Mouse (Mus musculus): ENCODE data around the gene Os9. TPM values are rescaled to one million over a fixed set of nuclear protein-coding genes. Genes with fewer than 3 reads are reported as not detected.

Os9 gene
- polyA plus RNA-seq, 1 experiment from 2014 or later = 116 TPM

DNA sequence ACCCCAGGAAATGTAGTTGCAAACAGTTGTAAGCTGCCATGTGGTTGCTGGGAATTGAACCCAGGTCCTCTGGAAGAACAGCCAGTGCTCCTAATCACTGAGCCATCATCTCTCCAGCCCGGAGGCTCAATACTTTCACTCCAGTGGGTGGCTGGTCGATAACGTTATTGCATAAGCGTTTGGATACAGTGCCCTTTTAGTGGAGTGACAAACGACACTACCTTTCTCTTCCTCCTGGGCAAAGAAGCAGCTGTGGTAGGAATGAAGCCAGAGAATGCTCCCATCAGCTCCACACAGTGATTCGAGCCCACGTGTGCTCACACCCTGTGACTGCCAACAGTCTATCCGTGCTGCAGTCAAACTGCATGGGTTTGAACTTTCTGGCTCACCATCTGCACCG, 49.7 kb downstream of the Os9 start:
- WGBS = 45% methylated on average over 9 of the region's 9 CpGs
- Histone ChIP-seq H3K4me3 (ENCODE audit: low read depth, low read length) (peak overlapping the region; percentile 83), H3K9me3 (ENCODE audit: control insufficient read depth) (no peaks in the 10 kb centered on the region), H3K27ac (ENCODE audit: low read depth, low read length) (no peak overlapping the region), H3K4me1 (replicated peaks; ENCODE audit: control insufficient read depth, insufficient read depth, low read length) (0 out of 2 replicates have a peak, but pooled peaks cover 8% of the 10 kb centered on the region), H3K27me3 (replicated peaks; ENCODE audit: control insufficient read depth, insufficient read depth, low read length) (peaks cover 9% of the 10 kb centered on the region), H3K36me3 (ENCODE audit: control insufficient read depth, insufficient read depth) (peaks cover 25% of the 10 kb centered on the region), H3K9ac (ENCODE audit: low read depth, low read length) (no peak overlapping the region), H3K4me2 (replicated peaks; ENCODE audit: low read depth) (peak overlapping the region; percentile 89)
- TF ChIP-seq CTCF (IDR thresholded peaks at IDR 0.05; ENCODE audit: low read depth) = no peak
- no peak for ATAC-seq

DNA sequence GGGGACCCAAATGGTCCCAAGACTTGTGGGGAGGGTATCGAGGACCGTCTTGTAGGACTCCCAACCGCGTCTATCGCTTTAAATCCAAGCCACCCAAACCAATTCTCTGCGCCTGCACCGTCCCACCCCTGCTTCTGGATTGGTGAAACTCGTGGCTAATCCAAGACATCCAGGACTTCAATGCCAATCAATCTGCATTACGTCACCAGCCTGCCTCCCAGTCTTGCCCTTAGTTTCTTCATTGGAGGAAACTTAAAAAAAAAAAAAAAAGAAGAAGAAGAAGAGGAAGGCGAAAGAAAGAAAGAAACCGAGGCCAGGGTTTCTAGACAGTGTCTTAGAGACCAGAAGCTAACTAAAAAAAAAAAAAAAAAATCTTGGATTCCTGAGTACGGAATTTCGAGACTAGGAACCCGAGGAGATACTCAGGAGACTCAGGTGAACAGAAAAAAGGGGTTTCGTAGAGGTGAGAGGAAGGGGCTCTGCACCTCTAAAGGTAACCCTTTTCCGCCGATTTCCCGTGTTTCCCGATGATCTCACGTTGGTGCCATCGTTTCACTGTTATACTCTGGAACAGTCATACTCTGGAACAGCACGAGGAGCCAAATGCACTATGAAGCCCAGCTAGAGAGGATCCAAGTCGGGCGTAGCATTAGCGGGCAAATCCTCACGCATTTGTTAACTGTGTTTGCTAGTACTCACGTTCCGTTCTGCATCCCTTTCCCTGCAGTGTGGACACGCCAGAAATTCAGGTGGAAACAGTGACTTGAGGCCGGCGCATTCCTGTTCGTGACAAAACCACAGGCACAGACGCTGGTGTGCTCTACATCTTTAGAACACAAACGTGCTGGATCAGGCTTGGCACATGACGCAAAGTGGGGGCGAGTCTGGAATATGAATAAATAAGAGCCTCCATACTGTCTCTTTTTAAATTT, 50.5 kb downstream of the Os9 start, which contains the start of gene Tspan31:
Gene Tspan31, minus strand, starts transcription at position 75 of the 932 bp plus-strand sequence.
- H3K27me3 ChIP-seq (replicated peaks; ENCODE audit: control insufficient read depth, insufficient read depth, low read length) = peaks cover 2% of the 10 kb centered on the region; the same call in 1 of the 2 replicates
- peak within 1 kb of the TSS; percentile 83 for H3K4me3 ChIP-seq (ENCODE audit: low read depth, low read length)
- no peak for TF ChIP-seq CTCF (IDR thresholded peaks at IDR 0.05; ENCODE audit: low read depth)
- ATAC-seq = peak; percentile 82
- H3K9ac ChIP-seq (ENCODE audit: low read depth, low read length) = peak within 1 kb of the TSS; percentile 68
- H3K4me1 ChIP-seq (replicated peaks; ENCODE audit: control insufficient read depth, insufficient read depth, low read length) = 0 out of 2 replicates have a peak, but pooled peaks cover 8% of the 10 kb centered on the region
- no peaks in the 10 kb centered on the region for H3K9me3 ChIP-seq (ENCODE audit: control insufficient read depth)
- peak within 1 kb of the TSS; percentile 90 for H3K27ac ChIP-seq (ENCODE audit: low read depth, low read length)
- H3K4me2 ChIP-seq (replicated peaks; ENCODE audit: low read depth) = peak within 1 kb of the TSS; percentile 89
- 1% methylated on average over 36 of the region's 36 CpGs for WGBS
- peaks cover 31% of the 10 kb centered on the region for H3K36me3 ChIP-seq (ENCODE audit: control insufficient read depth, insufficient read depth)

DNA sequence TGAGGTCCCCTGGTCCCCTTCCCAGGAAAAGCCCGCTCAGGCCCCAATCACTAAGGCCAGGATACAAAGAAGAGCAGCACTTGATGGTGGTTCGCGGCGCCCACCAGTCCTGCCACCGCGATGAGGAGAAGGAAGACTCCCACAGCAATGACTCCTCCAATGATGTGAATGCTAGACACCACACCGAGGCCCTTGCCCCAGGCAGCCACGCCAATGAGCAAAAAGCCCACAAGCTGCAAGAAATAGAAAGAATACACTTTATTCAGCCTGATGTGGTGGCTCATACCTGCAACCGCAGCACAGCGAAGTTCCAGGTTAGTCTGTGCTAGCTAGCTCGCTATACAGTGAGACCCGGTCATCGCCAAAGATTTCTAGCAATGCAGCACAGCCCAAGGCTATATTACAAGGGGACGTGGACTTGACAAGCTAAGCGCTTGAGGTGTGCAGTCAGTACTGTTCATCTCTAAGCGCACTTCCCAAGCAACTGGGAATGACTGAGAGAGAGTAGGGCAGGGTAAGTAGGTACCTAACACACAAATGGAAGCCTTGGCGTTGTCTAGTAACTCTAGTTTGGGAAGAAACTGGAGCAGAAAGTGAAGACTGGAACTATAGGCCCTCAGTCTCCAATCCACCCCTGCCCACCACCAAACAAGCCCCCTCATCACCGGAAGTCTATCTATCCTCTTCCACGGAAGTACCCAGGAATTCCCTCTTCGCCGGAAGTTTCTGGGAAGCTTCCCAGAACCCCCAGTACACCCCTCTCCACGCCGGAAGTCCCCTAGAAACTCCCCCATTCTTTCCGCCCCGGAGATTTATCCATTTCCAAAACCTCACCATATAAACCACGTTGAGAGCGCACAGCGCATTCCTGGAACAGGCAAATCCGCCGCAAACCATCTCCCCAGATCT, 51.4 kb downstream of the Os9 start:
- H3K9ac ChIP-seq (ENCODE audit: low read depth, low read length) = peak overlapping the region; percentile 68
- peak overlapping the region; percentile 90 for H3K27ac ChIP-seq (ENCODE audit: low read depth, low read length)
- no peak for TF ChIP-seq CTCF (IDR thresholded peaks at IDR 0.05; ENCODE audit: low read depth)
- WGBS = 5% methylated on average over 30 of the region's 30 CpGs
- H3K4me2 ChIP-seq (replicated peaks; ENCODE audit: low read depth) = peak overlapping the region; percentile 89
- H3K9me3 ChIP-seq (ENCODE audit: control insufficient read depth) = no peaks in the 10 kb centered on the region
- H3K27me3 ChIP-seq (replicated peaks; ENCODE audit: control insufficient read depth, insufficient read depth, low read length) = no peaks in the 10 kb centered on the region
- H3K36me3 ChIP-seq (ENCODE audit: control insufficient read depth, insufficient read depth) = peaks cover 35% of the 10 kb centered on the region
- 0 out of 2 replicates have a peak, but pooled peaks cover 8% of the 10 kb centered on the region for H3K4me1 ChIP-seq (replicated peaks; ENCODE audit: control insufficient read depth, insufficient read depth, low read length)
- peak; percentile 3; the same call in 1 of the 2 replicates for ATAC-seq
- peak overlapping the region; percentile 83 for H3K4me3 ChIP-seq (ENCODE audit: low read depth, low read length)

DNA sequence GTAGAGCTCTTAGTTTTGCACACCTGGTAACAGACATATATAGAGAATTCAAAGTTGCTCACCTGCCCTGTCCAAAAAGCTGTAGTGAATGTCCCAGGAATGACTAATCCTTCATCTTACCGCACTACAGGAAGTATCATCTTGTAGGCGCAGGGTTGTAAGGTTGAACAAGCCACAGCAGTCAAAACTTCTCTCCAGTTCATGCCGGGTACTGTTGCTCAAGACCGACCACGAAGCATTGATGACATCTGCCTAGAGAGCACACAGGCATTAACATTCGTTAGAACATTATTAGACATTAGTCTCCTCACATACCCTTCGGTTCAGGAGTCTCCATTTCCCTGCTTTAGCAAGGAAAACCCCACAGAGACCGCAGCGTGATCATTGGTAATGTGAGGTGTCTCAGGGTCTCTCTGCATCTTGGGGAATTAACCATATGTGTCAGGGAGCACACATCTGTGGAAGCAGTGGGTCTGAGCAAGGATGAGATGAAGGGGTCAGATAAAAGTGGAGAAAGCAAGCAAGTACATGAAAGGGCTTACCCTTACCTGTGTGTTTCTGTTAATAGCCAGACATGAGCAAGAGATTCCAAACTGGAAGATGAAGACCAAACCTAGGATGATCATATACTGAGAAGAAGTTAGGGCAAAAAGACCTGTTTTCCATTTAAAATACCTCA, 52.4 kb downstream of the Os9 start:
- Histone ChIP-seq H3K9me3 (ENCODE audit: control insufficient read depth) (no peaks in the 10 kb centered on the region), H3K4me1 (replicated peaks; ENCODE audit: control insufficient read depth, insufficient read depth, low read length) (0 out of 2 replicates have a peak, but pooled peaks cover 12% of the 10 kb centered on the region), H3K36me3 (ENCODE audit: control insufficient read depth, insufficient read depth) (peaks cover 35% of the 10 kb centered on the region), H3K9ac (ENCODE audit: low read depth, low read length) (peak overlapping the region; percentile 13; the same call in 1 of the 2 replicates), H3K27ac (ENCODE audit: low read depth, low read length) (peak overlapping the region; percentile 90), H3K4me3 (ENCODE audit: low read depth, low read length) (no peak overlapping the region), H3K4me2 (replicated peaks; ENCODE audit: low read depth) (peak overlapping the region; percentile 89; the same call in 1 of the 2 replicates), H3K27me3 (replicated peaks; ENCODE audit: control insufficient read depth, insufficient read depth, low read length) (no peaks in the 10 kb centered on the region)
- no peak for ATAC-seq
- no peak for TF ChIP-seq CTCF (IDR thresholded peaks at IDR 0.05; ENCODE audit: low read depth)
- 63% methylated on average over 9 of the region's 9 CpGs for WGBS

DNA sequence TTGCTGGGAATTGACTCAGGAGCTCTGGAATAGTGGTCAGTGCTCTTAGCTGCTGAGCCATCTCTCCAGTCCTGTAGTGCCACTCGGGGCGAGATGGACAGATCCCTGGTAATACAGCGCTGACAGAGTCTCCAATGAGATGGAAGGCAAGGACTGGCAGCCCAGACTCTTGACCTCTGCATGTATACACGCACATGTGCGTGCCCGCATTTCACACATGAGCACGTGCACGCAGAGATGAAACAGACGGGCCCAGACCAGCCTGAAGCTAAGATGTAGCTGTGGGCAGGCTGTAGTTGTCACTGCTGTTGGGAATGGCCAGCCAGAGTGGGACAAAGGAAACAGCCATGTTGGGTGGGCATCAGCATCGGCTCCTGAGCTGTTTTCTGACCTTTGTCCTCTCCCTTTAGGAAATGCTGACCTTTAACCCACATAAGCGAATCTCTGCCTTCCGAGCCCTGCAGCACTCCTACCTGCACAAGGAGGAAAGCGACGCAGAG, 54.4 kb downstream of the Os9 start:
- Histone ChIP-seq H3K27me3 (replicated peaks; ENCODE audit: control insufficient read depth, insufficient read depth, low read length) (no peaks in the 10 kb centered on the region), H3K4me2 (replicated peaks; ENCODE audit: low read depth) (no peak overlapping the region), H3K4me3 (ENCODE audit: low read depth, low read length) (no peak overlapping the region), H3K9ac (ENCODE audit: low read depth, low read length) (no peak overlapping the region), H3K36me3 (ENCODE audit: control insufficient read depth, insufficient read depth) (peaks cover 35% of the 10 kb centered on the region), H3K4me1 (replicated peaks; ENCODE audit: control insufficient read depth, insufficient read depth, low read length) (0 out of 2 replicates have a peak, but pooled peaks cover 12% of the 10 kb centered on the region), H3K9me3 (ENCODE audit: control insufficient read depth) (no peaks in the 10 kb centered on the region), H3K27ac (ENCODE audit: low read depth, low read length) (peak overlapping the region; percentile 17)
- no peak for TF ChIP-seq CTCF (IDR thresholded peaks at IDR 0.05; ENCODE audit: low read depth)
- WGBS = 79% methylated on average over 14 of the region's 14 CpGs
- ATAC-seq = no peak

Data from intestine, postnatal 0 days (tissue).